Mouse (Mus musculus): Measurements from ENCODE around the gene St14. TPM values are rescaled to one million over a fixed set of nuclear protein-coding genes. Genes with fewer than 3 reads are reported as not detected.
"Not testable (repeated sequence)": the region's sequence is repeated elsewhere in the genome, so short reads cannot be mapped to it uniquely, and the experiment has no call there.

The St14 gene
- polyA plus RNA-seq, 1 experiment: 1.2 TPM

DNA sequence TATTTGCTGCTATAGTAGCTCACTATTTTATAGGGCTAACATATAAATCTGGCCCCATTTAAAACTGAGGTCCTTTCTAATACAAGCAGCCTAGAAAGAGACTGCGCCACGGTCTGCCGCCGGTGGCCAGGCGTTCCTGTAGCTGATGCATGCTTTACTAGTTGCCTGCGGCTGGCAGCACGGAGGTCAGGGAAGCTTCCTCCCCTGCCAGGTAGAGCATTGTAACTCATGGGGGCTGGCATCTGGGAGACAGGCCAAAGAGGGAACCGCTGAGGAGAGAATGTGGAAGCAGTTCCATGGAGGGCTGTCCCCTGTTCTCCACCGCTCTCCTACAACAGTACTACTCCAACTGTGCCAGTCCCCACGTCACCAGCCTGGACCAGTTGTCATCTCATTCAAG lies 56.8 kb downstream of the St14 start:
- H3K4me1 ChIP-seq (ENCODE audit: control insufficient read depth, insufficient read depth, low read length): no peaks in the 10 kb centered on the region

DNA sequence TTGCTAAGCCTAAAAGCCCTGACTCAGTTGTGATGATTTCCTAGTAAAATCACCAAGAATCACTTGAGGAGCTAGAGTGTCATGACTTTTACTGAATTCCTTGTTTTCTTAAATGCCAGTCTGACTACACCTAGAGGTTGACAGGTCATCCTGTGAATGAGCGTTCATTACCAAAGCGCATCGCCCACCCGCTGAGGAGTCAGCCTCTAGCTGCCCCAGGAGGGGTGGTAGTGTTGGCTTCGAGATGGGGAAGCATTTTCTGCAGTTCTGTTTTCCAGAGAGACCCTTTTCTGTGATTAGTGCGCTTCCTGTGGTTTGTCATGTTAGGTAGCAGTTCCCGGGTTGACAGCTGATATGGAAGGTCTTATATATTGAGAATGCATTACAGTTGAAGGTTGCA lies 57.9 kb downstream of the St14 start:
- no peaks in the 10 kb centered on the region for H3K4me1 ChIP-seq (ENCODE audit: control insufficient read depth, insufficient read depth, low read length)
- H3K27ac ChIP-seq (ENCODE audit: insufficient read depth, low read length): no peak overlapping the region
- no peak overlapping the region for H3K4me3 ChIP-seq (replicated peaks; ENCODE audit: insufficient read depth, low read depth, low read length)
- 76% methylated on average over 7 of the region's 7 CpGs for WGBS
- no peaks in the 10 kb centered on the region for H3K27me3 ChIP-seq (ENCODE audit: control insufficient read depth, insufficient read depth, low read length)
- no peak for DNase-seq
- TF ChIP-seq CTCF (IDR thresholded peaks at IDR 0.05; ENCODE audit: borderline replicate concordance, insufficient read depth, low read depth, low read length): no peak
- no peak for TF ChIP-seq POLR2A (IDR thresholded peaks at IDR 0.05; ENCODE audit: borderline replicate concordance, insufficient read depth, low read length)

More for the DNA sequence above, 56.8 kb downstream of the St14 start:
- TF ChIP-seq CTCF (IDR thresholded peaks at IDR 0.05; ENCODE audit: borderline replicate concordance, insufficient read depth, low read depth, low read length): no peak
- TF ChIP-seq POLR2A (IDR thresholded peaks at IDR 0.05; ENCODE audit: borderline replicate concordance, insufficient read depth, low read length): no peak
- 51% methylated on average over 10 of the region's 10 CpGs for WGBS
- Histone ChIP-seq H3K27me3 (ENCODE audit: control insufficient read depth, insufficient read depth, low read length) (no peaks in the 10 kb centered on the region), H3K27ac (ENCODE audit: insufficient read depth, low read length) (no peak overlapping the region), H3K4me3 (replicated peaks; ENCODE audit: insufficient read depth, low read depth, low read length) (no peak overlapping the region)
- no peak for DNase-seq

DNA sequence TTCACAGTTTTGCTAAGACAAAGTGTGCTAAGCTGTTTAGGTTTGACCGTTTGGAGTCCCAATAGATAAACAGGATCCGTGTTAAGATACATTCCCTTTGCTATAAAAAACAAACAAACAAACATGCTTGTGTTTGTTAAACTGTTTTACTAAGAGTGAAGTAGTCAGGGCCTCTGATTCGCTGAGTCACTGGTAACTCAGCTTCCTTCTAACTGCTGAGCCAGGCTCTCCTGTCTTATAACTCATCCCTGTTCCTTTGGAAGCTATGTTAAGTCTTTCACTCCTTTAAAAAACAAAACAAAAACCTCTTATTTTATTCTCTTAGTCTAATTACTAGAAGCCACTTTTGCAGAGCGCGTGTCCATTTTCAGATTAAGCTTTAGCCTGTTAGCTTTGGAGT lies 59.4 kb downstream of the St14 start:
- no peak overlapping the region for H3K27ac ChIP-seq (ENCODE audit: insufficient read depth, low read length)
- no peak overlapping the region for H3K4me3 ChIP-seq (replicated peaks; ENCODE audit: insufficient read depth, low read depth, low read length)
- WGBS: 97% methylated on average over 5 of the region's 5 CpGs
- TF ChIP-seq POLR2A (IDR thresholded peaks at IDR 0.05; ENCODE audit: borderline replicate concordance, insufficient read depth, low read length) (no peak), CTCF (IDR thresholded peaks at IDR 0.05; ENCODE audit: borderline replicate concordance, insufficient read depth, low read depth, low read length) (no peak)
- H3K4me1 ChIP-seq (ENCODE audit: control insufficient read depth, insufficient read depth, low read length): no peaks in the 10 kb centered on the region
- no peaks in the 10 kb centered on the region for H3K27me3 ChIP-seq (ENCODE audit: control insufficient read depth, insufficient read depth, low read length)
- no peak for DNase-seq

DNA sequence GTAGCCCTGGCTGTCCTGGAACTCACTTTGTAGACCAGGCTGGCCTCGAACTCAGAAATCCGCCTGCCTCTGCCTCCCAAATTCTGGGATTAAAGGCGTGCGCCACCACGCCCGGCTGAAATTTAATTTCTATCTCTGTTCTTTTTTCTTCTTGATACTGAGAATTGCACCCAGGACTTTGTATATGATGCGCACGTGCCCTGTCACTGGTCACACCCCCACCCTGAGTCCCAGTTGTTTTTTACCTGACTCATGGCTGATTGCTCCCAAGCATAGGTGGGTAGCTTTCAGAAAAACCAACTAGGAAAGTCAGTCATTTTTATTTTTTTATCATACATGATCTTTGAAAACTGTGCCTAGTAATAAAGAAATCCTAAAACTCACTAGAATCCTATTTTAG lies 60.9 kb downstream of the St14 start:
- DNase-seq: no peak
- Histone ChIP-seq H3K4me3 (replicated peaks; ENCODE audit: insufficient read depth, low read depth, low read length) (no peak overlapping the region), H3K4me1 (ENCODE audit: control insufficient read depth, insufficient read depth, low read length) (no peaks in the 10 kb centered on the region), H3K27me3 (ENCODE audit: control insufficient read depth, insufficient read depth, low read length) (no peaks in the 10 kb centered on the region), H3K27ac (ENCODE audit: insufficient read depth, low read length) (no peak overlapping the region)
- TF ChIP-seq POLR2A (IDR thresholded peaks at IDR 0.05; ENCODE audit: borderline replicate concordance, insufficient read depth, low read length): no peak
- no peak for TF ChIP-seq CTCF (IDR thresholded peaks at IDR 0.05; ENCODE audit: borderline replicate concordance, insufficient read depth, low read depth, low read length)
- WGBS: over 99% methylated on average over 8 of the region's 8 CpGs

DNA sequence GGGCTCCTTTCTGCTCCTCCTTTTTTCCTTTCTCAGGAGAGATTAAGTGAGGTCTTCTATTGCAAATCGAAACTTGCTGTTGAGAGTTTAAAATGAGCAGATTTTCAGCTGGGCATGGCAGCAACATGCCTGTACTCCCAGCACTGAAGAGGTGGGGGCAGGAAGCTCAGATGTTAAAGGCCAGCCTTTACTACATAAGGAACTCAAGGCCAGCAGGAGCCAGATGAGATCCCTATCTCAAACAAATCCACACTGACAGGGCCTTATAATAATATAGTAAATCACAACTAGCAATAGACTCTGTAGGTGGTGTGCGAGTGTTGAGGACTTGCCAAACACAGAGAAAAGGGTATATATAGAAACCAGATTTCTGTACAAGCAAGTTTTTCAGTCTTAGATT lies 72.9 kb downstream of the St14 start:
- no peaks in the 10 kb centered on the region for H3K27me3 ChIP-seq (ENCODE audit: control insufficient read depth, insufficient read depth, low read length)
- TF ChIP-seq POLR2A (IDR thresholded peaks at IDR 0.05; ENCODE audit: borderline replicate concordance, insufficient read depth, low read length) (no peak), CTCF (IDR thresholded peaks at IDR 0.05; ENCODE audit: borderline replicate concordance, insufficient read depth, low read depth, low read length) (no peak)
- no peaks in the 10 kb centered on the region for H3K4me1 ChIP-seq (ENCODE audit: control insufficient read depth, insufficient read depth, low read length)
- no peak overlapping the region for H3K4me3 ChIP-seq (replicated peaks; ENCODE audit: insufficient read depth, low read depth, low read length)
- no peak overlapping the region for H3K27ac ChIP-seq (ENCODE audit: insufficient read depth, low read length)
- WGBS: 85% methylated on average over 2 of the region's 2 CpGs
- no peak for DNase-seq

- not testable (repeated sequence) for DNase-seq; H3K4me3 ChIP-seq (replicated peaks; ENCODE audit: insufficient read depth, low read depth, low read length); H3K4me1 ChIP-seq (ENCODE audit: control insufficient read depth, insufficient read depth, low read length); H3K27me3 ChIP-seq (ENCODE audit: control insufficient read depth, insufficient read depth, low read length); H3K27ac ChIP-seq (ENCODE audit: insufficient read depth, low read length)
- 95% methylated on average over 6 of the region's 6 CpGs for WGBS
Observed at GRCm38 (mm10) chr9:31051509-31051908, 80.1 kb downstream of the St14 start.

DNA sequence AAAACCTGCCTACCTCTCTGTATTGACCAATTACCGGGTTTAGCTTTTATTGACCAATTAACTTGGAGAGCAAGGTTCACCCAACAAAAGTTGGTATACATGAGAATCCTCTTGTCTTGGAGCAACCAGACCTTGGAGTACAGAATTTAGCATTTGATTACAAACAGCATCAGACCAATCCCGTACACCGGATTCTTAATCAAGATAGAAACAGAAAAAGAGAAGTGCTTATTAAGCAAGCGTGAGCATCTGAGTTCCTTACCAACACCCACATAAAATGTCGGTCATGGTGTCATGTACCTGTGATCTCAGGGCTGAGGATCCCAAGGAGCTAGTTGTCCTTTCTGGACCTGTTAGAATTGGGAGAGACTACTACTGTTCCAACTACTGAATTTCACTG lies 81.4 kb downstream of the St14 start:
- Histone ChIP-seq H3K4me3 (replicated peaks; ENCODE audit: insufficient read depth, low read depth, low read length) (no peak overlapping the region), H3K4me1 (ENCODE audit: control insufficient read depth, insufficient read depth, low read length) (no peaks in the 10 kb centered on the region), H3K27me3 (ENCODE audit: control insufficient read depth, insufficient read depth, low read length) (no peaks in the 10 kb centered on the region), H3K27ac (ENCODE audit: insufficient read depth, low read length) (no peak overlapping the region)
- WGBS: over 99% methylated on average over 5 of the region's 5 CpGs
- TF ChIP-seq CTCF (IDR thresholded peaks at IDR 0.05; ENCODE audit: borderline replicate concordance, insufficient read depth, low read depth, low read length) (no peak), POLR2A (IDR thresholded peaks at IDR 0.05; ENCODE audit: borderline replicate concordance, insufficient read depth, low read length) (no peak)
- no peak for DNase-seq

Other genes starting within 250 kb of the St14 start
- gene Adamts15, start 209.4 kb downstream of the St14 start, polyA plus RNA-seq (2012; rRNA removed): 5.6 and 6.4 TPM in 2 replicates
- 1.1 and 1.4 TPM in 2 replicates for gene Adamts8, start 189.3 kb downstream of the St14 start, polyA plus RNA-seq (2012; rRNA removed)
- gene Zbtb44, start 101.2 kb downstream of the St14 start, polyA plus RNA-seq (2012; rRNA removed): 7.8 and 8.6 TPM in 2 replicates
- gene Aplp2, start 80.0 kb upstream of the St14 start, polyA plus RNA-seq (2012; rRNA removed): 1,017 and 1,095 TPM in 2 replicates
- gene Prdm10, start 148.7 kb upstream of the St14 start, polyA plus RNA-seq (2012; rRNA removed): 21.5 and 23.4 TPM in 2 replicates